Mouse (Mus musculus) heart, adult 18-20 months (tissue): ENCODE data around the gene Nek1. TPM values are rescaled to one million over a fixed set of nuclear protein-coding genes. Genes with fewer than 3 reads are reported as not detected.
"Not testable (repeated sequence)": the region's sequence is repeated elsewhere in the genome, so short reads cannot be mapped to it uniquely, and the experiment has no call there.

Experiments
- DNase-seq, 2 experiments: peaks; one replicate each; pipeline ENCODE4 v3.0.0; 2021 to 2022; ENCODE audit warnings: mixed read lengths in 1 of 2
- total RNA-seq, 2 experiments: library from RNA; stranded (reverse); gene quantifications; 2 replicates each; pipeline ENCODE4 v1.2.3; 2021

The Nek1 gene
- total RNA-seq, 2 experiments from 2014 or later, result 9.5 to 9.6 TPM

GRCm38 (mm10) chr8:60984260-60985010 is 8.6 kb upstream of the Nek1 start:
- DNase-seq, result not testable (repeated sequence)

- DNase-seq, result peak in 1 of 2 experiments; percentile 85
Measured at GRCm38 (mm10) chr8:60992561-60992909, 460 bp upstream of the Nek1 start.

- DNase-seq, result no peak
Measured at GRCm38 (mm10) chr8:60993639-60993986, 618 bp downstream of the Nek1 start.

GRCm38 (mm10) chr8:60996468-60996867 is 3.5 kb downstream of the Nek1 start:
- no peak for DNase-seq

- DNase-seq, result peak; percentile 26 to 71
Measured at GRCm38 (mm10) chr8:61041951-61042350, 49.0 kb downstream of the Nek1 start.

GRCm38 (mm10) chr8:61043874-61044273 is 50.9 kb downstream of the Nek1 start:
- no peak for DNase-seq

DNA sequence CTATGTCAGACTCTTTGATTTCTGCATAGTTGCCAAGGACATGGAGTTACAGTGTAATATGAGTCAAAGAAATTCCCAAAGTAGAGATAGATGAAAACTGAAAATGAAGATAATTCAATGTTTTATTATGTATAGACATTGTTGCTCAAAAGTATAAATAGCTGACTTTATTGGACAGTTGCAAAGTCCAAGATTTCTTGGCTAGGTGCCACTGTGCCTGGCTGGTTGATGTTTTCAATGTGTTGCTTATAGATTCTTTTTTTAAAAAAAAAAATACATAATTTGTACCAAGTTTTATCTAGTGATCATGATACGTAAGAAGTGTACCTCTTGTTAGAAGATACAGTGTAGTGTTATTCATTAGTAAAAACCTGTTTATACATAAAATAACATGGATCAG is 53.8 kb downstream of the Nek1 start:
- DNase-seq, result no peak

DNA sequence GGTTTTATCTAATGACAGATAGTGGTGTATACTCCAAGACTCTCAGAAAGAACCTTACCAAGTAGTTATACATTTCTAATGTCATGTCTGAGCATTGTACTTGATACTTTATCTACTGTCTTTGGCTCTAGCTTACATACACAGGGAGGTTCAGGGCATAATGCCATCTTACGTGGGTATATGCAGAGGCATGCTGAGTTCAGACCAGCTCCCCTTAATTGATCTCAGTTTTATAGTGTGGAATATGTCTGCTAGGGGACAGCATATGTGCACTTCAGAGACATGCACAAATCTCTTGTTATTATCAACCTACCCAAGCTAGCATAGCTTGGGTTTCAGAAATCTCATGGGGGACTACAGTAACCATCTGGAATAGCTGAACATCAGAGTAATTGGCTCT is 60.0 kb downstream of the Nek1 start:
- no peak for DNase-seq

- no peak for DNase-seq
Measured at GRCm38 (mm10) chr8:61054313-61054712, 61.3 kb downstream of the Nek1 start.

DNA sequence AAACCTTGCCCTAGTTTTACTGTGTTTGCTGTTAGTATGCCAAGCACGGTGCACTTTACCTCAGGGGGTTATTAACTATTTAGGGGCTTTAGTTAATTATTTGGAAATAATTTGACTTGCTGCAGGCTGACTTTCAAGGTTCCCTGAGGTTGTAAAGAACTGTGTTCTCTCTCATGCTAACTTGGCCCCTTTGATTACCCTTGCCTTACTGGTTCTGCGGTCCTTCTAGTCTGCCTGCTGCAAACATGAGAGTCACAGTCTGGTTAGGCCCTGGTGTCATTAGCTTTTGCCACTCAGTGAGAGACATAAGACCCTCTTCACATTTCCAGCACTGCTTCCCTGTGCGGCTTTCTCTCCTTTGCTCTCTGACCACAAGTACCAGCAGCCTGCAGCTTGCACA is 64.0 kb downstream of the Nek1 start:
- no peak for DNase-seq

DNA sequence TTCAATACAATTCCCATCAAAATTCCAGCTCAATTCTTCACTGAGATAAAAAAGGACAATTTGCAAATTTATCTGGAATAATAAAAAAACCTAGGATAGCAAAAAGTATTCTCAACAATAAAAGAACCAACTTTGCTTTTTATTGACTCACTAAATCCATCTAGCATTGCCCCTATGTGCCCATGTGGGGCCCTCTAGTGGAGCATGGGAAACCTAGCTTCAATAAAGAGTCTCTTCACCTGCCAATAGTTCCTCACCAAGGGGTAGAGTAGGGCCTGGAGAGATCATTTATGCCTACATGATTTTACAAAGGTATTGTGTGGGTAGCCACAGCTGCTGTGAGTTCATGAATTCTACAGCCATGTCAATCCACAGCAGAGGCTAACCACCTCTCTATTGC is 66.1 kb downstream of the Nek1 start:
- no peak for DNase-seq

DNA sequence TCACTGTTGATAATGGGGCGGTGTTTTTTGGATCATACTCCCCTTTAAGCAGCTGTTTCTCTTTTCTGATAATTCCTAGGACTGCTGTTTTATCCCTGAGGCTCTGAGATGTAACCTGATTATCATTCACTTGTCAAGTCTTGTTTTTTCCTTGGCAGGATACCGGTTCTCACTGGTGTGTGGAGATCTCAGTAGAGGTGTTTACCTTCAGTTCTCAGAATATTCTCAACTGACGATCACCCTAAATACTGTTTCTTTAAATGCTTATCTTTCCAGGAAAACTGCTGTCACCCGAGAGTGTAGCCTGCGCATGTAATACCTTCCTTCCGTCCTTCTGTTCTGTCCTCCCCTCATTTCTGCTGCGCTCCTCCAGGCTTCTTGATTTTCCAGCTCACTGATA is 67.4 kb downstream of the Nek1 start:
- no peak for DNase-seq

- DNase-seq, result no peak
Measured at GRCm38 (mm10) chr8:61075059-61075458, 82.1 kb downstream of the Nek1 start.

DNA sequence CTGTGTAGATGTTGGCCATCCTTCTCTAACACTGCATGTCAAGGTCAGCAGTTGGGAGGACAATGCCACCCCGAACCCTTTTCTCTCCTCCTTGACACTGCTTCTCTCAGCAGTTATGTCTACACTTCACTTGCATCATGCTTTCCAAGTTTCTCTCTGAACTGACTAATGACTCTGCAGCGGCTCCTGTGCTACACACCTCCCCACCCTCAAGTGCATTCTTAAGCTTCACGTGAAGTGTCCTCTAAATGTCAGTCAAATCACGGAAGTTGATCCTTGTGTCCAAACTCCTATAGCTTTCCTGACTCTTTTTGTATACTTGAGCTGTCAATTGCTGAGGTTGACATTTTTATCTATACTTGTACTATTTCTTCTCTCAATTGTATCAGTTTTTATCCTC is 117.5 kb downstream of the Nek1 start:
- no peak for DNase-seq

DNA sequence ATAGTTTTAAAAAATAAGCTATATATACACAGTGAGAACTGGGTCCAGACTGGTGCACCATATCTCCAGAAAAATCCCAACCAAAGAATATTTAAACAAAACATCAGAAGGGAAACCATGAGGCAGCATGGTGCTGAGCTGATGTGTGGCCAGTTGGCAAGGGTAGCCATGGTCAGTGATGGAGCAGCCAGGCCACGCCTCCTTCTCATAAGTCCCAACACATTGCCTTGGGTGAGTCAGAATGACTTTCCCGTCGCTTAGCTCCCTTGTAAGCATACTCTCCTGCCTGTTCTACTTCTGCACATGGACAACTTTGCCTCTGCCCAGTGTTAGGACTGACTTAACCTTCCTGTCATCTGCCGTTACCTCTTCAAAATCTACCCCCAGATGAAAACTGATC is 118.9 kb downstream of the Nek1 start:
- no peak for DNase-seq

DNA sequence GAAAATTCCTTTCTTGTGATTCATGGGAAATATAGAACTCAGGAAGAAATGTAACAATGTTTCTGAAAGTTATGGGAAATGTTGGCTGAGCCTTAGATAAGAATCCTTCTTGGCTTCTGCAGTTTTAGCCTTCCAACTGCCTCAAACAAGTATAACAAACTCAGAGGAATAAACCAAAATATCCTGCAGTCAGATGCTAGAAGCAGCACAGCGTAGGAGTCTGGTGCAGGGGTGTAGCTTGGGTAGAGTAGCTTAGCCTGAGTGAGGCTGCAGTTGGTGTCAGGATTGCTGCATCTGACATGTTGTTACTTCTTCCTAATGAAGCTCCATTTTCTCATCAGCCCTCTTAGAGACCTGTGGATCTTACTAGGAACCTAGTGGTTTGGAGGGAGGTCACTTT is 128.6 kb downstream of the Nek1 start:
- DNase-seq, result no peak

DNA sequence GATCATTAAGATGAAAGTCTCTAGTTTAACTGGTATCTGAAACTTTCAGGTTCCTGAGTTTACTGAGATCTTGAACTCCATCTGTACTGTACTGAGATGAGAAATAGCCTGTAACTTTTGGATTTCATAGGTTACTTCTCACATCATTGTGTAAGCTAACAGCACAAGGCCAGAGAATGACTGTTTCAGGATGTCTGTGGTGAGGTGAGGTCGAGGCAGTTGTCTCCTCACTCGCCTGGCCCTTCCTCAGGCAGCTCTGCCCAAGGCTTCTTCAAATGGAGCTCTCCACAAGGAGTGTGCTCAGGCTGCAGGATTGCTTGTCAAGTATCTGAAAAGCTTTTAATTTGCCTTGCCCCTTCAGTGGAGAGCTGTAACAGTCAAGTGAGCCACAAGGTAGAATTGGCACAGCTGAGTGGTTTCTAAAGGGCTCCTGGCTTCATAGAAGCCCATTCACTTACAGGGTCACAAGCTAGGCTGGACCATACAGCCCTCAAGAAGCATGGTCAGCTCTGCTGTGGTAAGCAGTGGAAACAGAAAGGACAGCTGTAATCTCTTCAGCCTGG is 134.4 kb downstream of the Nek1 start:
- no peak for DNase-seq

- DNase-seq, result no peak
Measured at GRCm38 (mm10) chr8:61132561-61133134, 139.7 kb downstream of the Nek1 start.

DNA sequence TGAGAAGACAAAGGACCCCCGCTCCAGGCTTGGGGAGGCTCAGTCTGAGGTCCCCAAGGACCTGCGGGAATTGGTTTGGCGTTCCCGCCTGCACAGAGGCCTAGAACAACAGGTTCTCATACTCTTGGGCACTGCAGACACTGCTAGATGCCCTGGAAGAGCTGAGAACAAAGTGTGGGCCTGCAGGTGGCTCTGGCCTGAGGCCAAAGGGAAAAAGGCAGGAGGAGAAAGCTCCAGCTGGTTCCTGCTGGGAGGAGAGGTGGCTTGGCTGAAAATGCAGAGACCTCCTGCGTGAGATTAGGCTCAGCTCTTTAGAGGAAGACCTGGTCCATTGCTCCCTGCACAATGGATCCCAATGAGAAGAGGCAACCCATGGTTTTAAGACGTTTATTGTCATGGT is 148.9 kb downstream of the Nek1 start:
- no peak for DNase-seq

DNA sequence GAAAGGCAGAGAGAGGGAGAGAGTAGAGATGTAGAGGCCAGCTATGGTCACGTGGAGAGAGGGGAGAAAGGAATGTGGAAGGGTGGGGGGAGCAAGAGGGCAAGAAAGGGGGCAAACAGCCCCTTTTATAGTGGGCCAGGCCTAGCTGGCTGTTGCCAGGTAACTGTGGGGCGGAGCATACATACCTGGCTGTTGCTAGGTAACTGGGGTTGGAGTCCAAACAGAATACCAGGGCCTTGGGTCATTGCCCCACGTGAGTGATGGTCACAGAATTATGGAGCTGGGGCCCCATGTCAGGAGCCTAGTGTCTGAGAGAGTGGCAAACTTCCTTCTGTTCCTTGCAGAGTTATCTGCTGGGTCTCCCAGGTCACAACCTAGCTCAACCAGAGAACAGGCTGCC is 149.3 kb downstream of the Nek1 start:
- DNase-seq, result no peak

GRCm38 (mm10) chr8:61142845-61143244 is 149.8 kb downstream of the Nek1 start:
- no peak for DNase-seq

DNA sequence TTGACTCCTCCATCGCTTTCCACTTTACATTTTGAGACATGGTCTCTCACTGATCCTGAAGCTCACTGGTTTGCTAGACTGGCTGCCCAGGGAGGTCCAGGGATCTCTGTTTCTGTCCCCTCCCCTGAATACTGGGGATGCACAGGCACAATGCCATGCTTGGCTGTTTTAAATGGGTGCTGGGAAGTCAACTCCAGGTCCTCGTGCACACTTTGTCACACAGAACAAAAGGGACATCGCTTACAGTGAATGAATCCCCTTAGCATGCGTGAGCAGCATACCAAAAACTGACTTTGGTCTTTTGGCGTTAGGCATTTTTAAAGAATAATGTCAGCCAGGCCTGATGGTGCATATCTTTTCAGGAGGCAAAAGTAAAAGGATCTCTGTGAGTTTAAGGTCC is 155.7 kb downstream of the Nek1 start:
- no peak for DNase-seq

GRCm38 (mm10) chr8:61150596-61150995 is 157.6 kb downstream of the Nek1 start:
- DNase-seq, result no peak

GRCm38 (mm10) chr8:61156406-61156805 is 163.4 kb downstream of the Nek1 start:
- no peak for DNase-seq
